Mouse (Mus musculus) forebrain, embryonic 13.5 days (tissue): ENCODE data around the gene Ptges. TPM values are rescaled to one million over a fixed set of nuclear protein-coding genes. Genes with fewer than 3 reads are reported as not detected.

Experiments
- ATAC-seq: fragments of 200-750 bp; cut with Nextera tagmentation; 2 replicates; pipeline ENCODE4 v1.8.0; 2017
- H3K27ac ChIP-seq: fragments of 300-500 bp; sonication (generic); 2 replicates; pipeline ENCODE4 v1.5.1; 2015; ENCODE audit warnings: inconsistent platforms, mild to moderate bottlenecking, moderate library complexity
- H3K27me3 ChIP-seq: fragments of 300-500 bp; sonication (generic); 2 replicates; pipeline ENCODE4 v1.6.1; 2015; ENCODE audit warnings: mild to moderate bottlenecking, inconsistent platforms
- H3K36me3 ChIP-seq: fragments of 300-500 bp; sonication (generic); 2 replicates; pipeline ENCODE4 v1.6.1; 2015; ENCODE audit warnings: mild to moderate bottlenecking, inconsistent platforms; ENCODE audit not compliant: poor library complexity, severe bottlenecking
- H3K4me1 ChIP-seq: fragments of 300-500 bp; sonication (generic); 2 replicates; pipeline ENCODE4 v1.6.1; 2015; ENCODE audit warnings: inconsistent platforms
- H3K4me2 ChIP-seq: fragments of 300-500 bp; sonication (generic); 2 replicates; pipeline ENCODE4 v1.6.1; 2015; ENCODE audit warnings: inconsistent platforms, mild to moderate bottlenecking, moderate library complexity
- H3K4me3 ChIP-seq: fragments of 300-500 bp; sonication (generic); 2 replicates; pipeline ENCODE4 v1.5.1; 2015; ENCODE audit warnings: mild to moderate bottlenecking, inconsistent platforms
- H3K9ac ChIP-seq: fragments of 300-500 bp; sonication (generic); 2 replicates; pipeline ENCODE4 v1.6.1; 2015; ENCODE audit warnings: mild to moderate bottlenecking, inconsistent platforms
- H3K9me3 ChIP-seq: fragments of 300-500 bp; sonication (generic); replicated peaks from 2 replicates; pipeline ENCODE4 v1.6.1; 2016; ENCODE audit warnings: inconsistent platforms
- WGBS: fragments of 180-500 bp; shearing (Covaris S2); methylation state at CpG from one replicate; pipeline ENCODE4 v1.1.7; 2015; 5-methylcytosine and 5-hydroxymethylcytosine counted together
- polyA plus RNA-seq: library from polyadenylated mRNA; unstranded; fragments of >200 nt; fragmentation: Nextera tagmentation; extraction: Ambion mirVana; gene quantifications from 2 replicates; pipeline ENCODE4 v1.2.1, GENCODE M21; 2015

Ptges gene
- polyA plus RNA-seq, 1 experiment from 2014 or later = 2.1 TPM

DNA sequence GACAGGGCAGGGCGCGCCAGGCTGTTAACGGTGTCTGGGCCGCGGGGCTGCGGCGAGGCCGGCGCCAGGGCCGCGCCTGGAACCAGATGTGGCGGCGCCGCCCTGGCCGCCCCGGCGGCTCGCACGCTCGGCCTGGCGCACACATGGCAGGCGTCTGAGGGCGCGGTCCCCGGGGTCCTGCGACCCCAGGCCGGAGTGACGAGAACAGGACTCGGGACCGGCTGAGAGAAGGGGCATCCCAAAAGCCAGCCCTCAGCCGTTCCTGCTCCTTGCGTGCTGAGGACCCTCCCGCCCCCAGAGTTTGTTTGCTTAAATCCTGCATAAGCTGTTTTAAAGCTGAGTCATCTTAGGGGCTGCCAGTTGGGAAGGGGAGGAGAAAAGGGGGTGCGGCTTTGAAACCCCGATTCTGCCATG, 64.7 kb downstream of the Ptges start:
- Histone ChIP-seq H3K4me2 (peak overlapping the region; percentile 53), H3K36me3 (no peaks in the 10 kb centered on the region), H3K4me3 (peak overlapping the region; percentile 20), H3K9me3 (no peaks in the 10 kb centered on the region), H3K27me3 (peaks cover 27% of the 10 kb centered on the region), H3K4me1 (peaks cover 12% of the 10 kb centered on the region), H3K27ac (no peak overlapping the region), H3K9ac (peak overlapping the region; percentile 46; the same call in 1 of the 2 replicates)
- no peak for ATAC-seq
- 4% methylated on average over 35 of the region's 35 CpGs for WGBS

DNA sequence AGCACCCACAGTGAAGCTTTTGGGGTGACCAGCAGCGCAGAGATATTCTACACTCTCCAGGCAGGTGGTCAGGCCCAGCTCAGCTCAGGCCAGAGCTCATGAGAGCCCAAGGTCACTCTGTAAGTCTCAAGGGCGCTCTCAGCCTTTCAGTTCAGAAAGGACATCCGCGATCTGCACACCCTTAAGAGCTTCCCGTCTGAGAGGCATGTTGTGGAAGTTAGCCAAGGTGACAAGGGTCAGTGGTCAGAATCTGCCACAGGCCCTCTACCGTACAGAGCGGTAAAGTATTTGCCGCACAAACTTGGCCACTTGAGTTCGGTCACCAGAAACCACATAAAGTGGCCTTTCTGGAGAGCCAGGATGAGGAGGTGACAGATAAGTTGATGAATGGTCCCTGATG, 66.1 kb downstream of the Ptges start:
- Histone ChIP-seq H3K36me3 (no peaks in the 10 kb centered on the region), H3K4me3 (no peak overlapping the region), H3K4me1 (peaks cover 12% of the 10 kb centered on the region), H3K4me2 (no peak overlapping the region), H3K9me3 (no peaks in the 10 kb centered on the region), H3K9ac (no peak overlapping the region), H3K27ac (no peak overlapping the region), H3K27me3 (peaks cover 27% of the 10 kb centered on the region)
- 88% methylated on average over 9 of the region's 9 CpGs for WGBS
- ATAC-seq = no peak

DNA sequence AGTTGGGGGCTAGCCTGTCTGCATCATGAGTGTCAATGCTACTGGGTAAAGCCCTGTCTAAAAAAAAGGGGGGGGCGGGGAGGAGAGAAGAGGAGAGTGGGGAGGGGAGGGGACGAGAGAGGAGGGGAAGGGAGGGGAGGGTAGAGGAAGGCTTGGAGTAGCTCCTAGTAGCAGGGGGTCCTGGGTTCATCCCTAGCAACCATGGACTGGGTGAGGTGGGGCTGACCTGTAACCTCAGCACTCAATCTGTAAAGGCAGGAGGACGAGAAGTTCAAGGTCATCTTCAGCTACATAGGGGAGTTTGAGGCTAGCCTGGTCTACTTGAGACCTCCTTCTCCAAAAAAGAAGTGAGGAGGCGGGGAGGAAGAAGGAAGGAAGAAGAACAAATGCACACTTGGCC, 67.6 kb downstream of the Ptges start:
- no peaks in the 10 kb centered on the region for H3K36me3 ChIP-seq
- peaks cover 27% of the 10 kb centered on the region for H3K27me3 ChIP-seq
- WGBS = 73% methylated on average over 4 of the region's 4 CpGs
- no peaks in the 10 kb centered on the region for H3K9me3 ChIP-seq
- no peak overlapping the region for H3K4me3 ChIP-seq
- no peak overlapping the region for H3K9ac ChIP-seq
- ATAC-seq = no peak
- peaks cover 12% of the 10 kb centered on the region for H3K4me1 ChIP-seq
- H3K27ac ChIP-seq = no peak overlapping the region
- no peak overlapping the region for H3K4me2 ChIP-seq

DNA sequence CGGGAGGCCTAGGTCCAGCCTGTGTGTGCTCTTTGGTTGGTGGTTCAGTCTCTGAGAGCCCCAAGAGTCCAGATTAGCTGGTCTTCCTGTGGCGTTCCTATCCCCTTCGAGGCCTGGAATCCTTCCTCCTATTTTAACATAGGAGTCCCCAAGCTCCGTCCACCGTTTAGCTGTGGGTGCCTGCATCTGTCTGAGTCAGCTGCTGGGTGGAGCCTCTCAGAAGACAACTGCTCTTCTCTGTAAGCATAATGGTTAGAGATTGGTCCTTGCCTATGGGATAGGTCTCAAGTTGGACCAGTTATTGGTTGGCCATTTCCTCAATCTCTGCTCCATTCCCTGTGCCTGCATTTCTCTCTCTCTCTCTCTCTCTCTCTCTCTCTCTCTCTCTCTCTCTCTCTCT, 69.9 kb downstream of the Ptges start:
- Histone ChIP-seq H3K4me1 (peaks cover 9% of the 10 kb centered on the region), H3K27me3 (peaks cover 15% of the 10 kb centered on the region), H3K9me3 (no peaks in the 10 kb centered on the region), H3K27ac (no peak overlapping the region), H3K9ac (no peak overlapping the region), H3K4me3 (no peak overlapping the region), H3K4me2 (no peak overlapping the region), H3K36me3 (no peaks in the 10 kb centered on the region)
- 91% methylated on average over 5 of the region's 5 CpGs for WGBS
- no peak for ATAC-seq

DNA sequence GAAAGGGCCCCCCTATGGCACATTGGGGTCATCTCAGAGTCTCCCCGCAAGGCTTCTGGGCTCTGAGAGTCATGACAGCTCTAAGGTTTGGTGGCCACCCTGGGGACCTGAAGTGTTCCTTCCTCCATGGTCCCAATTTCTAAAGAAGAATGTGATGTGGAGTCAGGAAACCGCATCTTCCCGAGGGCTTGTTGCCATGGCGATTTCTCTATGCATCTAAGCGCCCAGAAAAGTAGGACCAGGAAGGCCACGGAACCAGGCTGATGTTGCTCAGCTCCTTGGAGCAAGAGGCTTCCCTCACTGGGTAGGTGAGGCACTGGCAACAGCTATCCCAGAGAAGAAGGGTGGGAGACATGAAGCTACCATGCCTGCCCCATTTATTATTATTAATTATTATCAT, 72.6 kb downstream of the Ptges start:
- no peak overlapping the region for H3K27ac ChIP-seq
- no peak overlapping the region for H3K4me3 ChIP-seq
- H3K36me3 ChIP-seq = no peaks in the 10 kb centered on the region
- H3K27me3 ChIP-seq = no peaks in the 10 kb centered on the region
- no peak for ATAC-seq
- peaks cover 17% of the 10 kb centered on the region for H3K4me1 ChIP-seq
- WGBS = 63% methylated on average over 6 of the region's 6 CpGs
- H3K9me3 ChIP-seq = no peaks in the 10 kb centered on the region
- H3K9ac ChIP-seq = no peak overlapping the region
- no peak overlapping the region for H3K4me2 ChIP-seq

DNA sequence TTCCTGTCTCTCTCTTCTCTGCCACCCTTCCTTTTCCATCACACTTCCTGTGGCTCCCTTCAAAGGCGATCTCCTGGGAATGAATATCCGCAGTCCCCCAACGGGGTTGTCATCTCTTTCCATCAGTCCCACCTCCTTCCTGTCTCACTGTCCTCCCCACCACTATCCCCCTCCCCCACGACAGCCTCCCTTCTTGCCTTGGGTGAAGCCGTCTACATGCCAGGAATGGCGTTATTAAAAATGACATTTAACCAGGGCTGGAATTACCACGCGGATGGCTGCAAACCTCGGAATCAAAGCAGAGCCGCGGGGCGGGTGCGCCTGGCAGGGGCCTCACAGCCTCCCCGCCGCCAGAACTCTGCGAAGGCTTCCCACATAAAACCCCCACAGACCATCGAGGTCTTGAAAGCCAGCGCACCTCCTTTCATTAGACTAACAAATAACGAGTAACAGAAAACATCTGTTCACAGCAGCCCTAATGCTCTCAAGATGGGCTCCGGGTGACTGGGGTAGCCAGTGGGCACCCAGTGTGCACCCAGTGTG, 76.8 kb downstream of the Ptges start:
- Histone ChIP-seq H3K27me3 (no peaks in the 10 kb centered on the region), H3K9me3 (no peaks in the 10 kb centered on the region), H3K27ac (no peak overlapping the region), H3K4me3 (no peak overlapping the region), H3K9ac (no peak overlapping the region), H3K4me1 (peaks cover 12% of the 10 kb centered on the region), H3K36me3 (no peaks in the 10 kb centered on the region), H3K4me2 (no peak overlapping the region)
- ATAC-seq = no peak
- WGBS = 39% methylated on average over 20 of the region's 20 CpGs

DNA sequence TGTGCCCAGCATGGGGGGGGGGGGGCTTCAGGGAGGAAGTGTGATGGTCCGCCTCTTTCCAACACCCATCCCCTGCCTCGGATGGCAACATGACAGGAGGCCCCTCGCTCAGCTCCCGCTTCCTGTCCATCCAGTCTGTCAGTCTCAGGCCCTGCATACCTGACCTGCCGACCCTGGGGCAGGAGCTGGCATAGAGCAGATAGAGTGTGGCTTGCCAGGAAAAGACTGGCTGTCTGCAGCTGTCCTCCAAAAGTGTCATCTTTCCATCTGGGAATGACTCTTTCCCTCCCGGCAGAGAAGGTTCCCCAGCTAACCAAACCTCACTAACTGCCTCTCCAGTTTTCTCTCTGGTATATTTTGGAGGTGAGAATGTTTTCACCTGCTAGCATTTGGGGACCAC, 79.1 kb downstream of the Ptges start:
- H3K36me3 ChIP-seq = no peaks in the 10 kb centered on the region
- 79% methylated on average over 6 of the region's 6 CpGs for WGBS
- peaks cover 18% of the 10 kb centered on the region for H3K27me3 ChIP-seq
- H3K4me3 ChIP-seq = no peak overlapping the region
- H3K9ac ChIP-seq = no peak overlapping the region
- H3K27ac ChIP-seq = no peak overlapping the region
- ATAC-seq = no peak
- H3K4me1 ChIP-seq = peaks cover 18% of the 10 kb centered on the region
- H3K4me2 ChIP-seq = no peak overlapping the region
- H3K9me3 ChIP-seq = no peaks in the 10 kb centered on the region

DNA sequence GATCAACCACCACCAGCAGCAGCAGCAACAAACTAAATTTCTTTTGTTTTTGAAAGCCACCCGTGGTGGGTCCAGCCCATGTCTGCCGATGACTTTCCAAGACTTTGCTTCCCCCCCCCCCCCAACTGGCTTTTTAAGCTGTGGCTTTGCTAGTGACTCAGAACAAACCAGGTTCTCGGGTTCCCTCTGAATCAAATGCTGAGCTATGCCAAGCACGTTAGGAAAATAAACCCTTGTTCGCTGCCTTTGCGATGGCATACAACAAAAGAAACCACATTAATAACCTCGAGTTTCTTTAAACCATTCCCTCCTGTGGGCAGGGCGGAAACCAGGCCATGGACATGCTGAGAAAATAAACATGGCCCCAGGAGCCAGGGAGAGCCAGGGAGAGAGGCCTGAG, 81.5 kb downstream of the Ptges start:
- no peak for ATAC-seq
- Histone ChIP-seq H3K27me3 (peaks cover 38% of the 10 kb centered on the region), H3K36me3 (no peaks in the 10 kb centered on the region), H3K4me2 (no peak overlapping the region), H3K4me1 (peaks cover 26% of the 10 kb centered on the region), H3K9me3 (no peaks in the 10 kb centered on the region), H3K27ac (no peak overlapping the region), H3K4me3 (no peak overlapping the region), H3K9ac (no peak overlapping the region)
- 51% methylated on average over 8 of the region's 8 CpGs for WGBS

DNA sequence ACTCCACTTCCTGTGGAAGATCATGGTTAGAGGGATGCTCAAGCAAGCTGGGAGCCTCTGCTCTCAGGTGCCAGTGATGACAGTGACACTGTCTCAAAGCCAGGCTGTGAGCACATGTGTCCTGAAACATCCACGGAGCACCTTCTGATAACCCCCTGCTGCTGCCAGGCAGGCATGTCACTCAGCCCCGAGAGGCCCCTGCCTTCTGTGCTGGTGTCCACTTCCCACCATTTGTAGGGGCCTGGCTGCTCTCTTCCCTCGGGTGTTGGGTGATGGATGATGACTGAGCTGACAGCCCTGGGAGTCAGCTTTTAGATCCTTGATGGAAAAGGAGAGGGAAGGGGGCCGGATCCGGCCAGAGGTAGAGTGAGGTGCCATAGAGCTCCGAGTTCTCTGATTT, 82.9 kb downstream of the Ptges start:
- H3K9me3 ChIP-seq = no peaks in the 10 kb centered on the region
- peaks cover 38% of the 10 kb centered on the region for H3K27me3 ChIP-seq
- H3K4me1 ChIP-seq = peaks cover 15% of the 10 kb centered on the region
- no peak overlapping the region for H3K4me2 ChIP-seq
- ATAC-seq = no peak
- 56% methylated on average over 6 of the region's 6 CpGs for WGBS
- no peak overlapping the region for H3K9ac ChIP-seq
- H3K4me3 ChIP-seq = no peak overlapping the region
- H3K27ac ChIP-seq = no peak overlapping the region
- H3K36me3 ChIP-seq = no peaks in the 10 kb centered on the region

DNA sequence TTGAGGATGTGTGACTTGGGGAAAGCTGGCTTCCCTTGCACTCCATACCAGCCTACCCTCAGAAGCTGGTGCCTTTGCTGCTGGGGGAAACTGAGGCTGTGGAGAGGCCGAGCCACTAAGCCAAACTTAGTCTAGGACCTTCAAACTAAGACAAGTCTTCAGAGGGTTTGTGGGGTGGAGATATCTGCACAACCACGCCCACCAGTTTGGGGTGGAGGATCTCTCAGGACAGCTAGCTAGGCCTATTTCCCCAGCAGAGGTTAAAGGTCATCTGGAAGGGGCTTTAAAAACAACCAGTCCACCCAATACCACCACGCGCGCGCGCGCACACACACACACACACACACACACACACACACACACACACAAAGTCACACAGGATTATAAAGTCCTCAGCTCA, 83.4 kb downstream of the Ptges start:
- H3K36me3 ChIP-seq = no peaks in the 10 kb centered on the region
- peak overlapping the region; percentile 84; the same call in 1 of the 2 replicates for H3K4me2 ChIP-seq
- ATAC-seq = no peak
- WGBS = 92% methylated on average over 8 of the region's 8 CpGs
- H3K27ac ChIP-seq = no peak overlapping the region
- no peak overlapping the region for H3K9ac ChIP-seq
- H3K4me1 ChIP-seq = peaks cover 15% of the 10 kb centered on the region
- peaks cover 38% of the 10 kb centered on the region for H3K27me3 ChIP-seq
- H3K4me3 ChIP-seq = peak overlapping the region; percentile 54; the same call in 1 of the 2 replicates
- no peaks in the 10 kb centered on the region for H3K9me3 ChIP-seq

DNA sequence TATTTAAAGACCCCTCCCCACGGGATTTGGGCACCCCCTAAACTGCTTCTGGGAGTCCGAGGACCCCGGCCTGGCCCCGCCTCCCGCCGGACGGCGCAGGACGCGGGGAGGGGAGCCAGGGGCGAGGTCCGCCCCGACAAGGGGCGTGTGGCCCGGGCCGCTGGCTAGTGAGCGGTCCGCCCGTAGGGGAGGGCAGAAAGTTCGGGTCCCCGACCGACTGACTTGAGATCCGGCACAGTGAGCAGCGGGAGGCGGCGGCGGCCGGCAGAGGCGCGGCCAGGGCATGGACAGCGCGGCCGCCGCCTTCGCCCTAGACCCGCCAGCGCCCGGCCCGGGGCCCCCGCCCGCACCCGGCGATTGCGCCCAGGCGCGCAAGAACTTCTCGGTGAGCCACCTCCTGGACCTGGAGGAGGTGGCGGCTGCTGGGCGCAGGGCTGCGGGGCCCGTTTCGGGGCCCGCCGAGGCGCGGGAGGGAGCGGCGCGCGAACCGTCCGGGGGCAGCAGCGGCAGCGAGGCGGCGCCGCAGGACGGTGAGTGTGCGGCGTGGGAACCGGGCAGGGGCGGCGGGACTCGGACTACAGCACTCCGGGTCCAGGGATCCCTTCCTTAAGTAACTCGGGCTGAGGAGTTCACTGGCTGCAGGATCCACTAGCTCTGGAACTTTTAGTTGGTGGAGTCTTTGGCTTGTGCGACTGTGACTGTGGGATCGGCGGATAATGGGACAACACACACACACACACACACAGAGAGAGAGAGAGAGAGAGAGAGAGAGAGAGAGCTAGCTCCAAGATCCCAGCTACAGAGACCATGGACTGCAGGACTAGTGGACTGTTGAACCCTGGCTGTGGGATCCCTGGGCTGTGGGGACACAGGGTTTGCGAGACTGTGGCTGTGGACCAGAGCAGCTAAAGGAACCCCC, 84.3 kb downstream of the Ptges start:
- Histone ChIP-seq H3K27ac (no peak overlapping the region), H3K9ac (peak overlapping the region; percentile 74), H3K4me3 (peak overlapping the region; percentile 54), H3K36me3 (no peaks in the 10 kb centered on the region), H3K27me3 (peaks cover 38% of the 10 kb centered on the region), H3K4me1 (peaks cover 15% of the 10 kb centered on the region), H3K9me3 (no peaks in the 10 kb centered on the region), H3K4me2 (peak overlapping the region; percentile 84)
- no peak for ATAC-seq
- WGBS = 1% methylated on average over 80 of the region's 80 CpGs

DNA sequence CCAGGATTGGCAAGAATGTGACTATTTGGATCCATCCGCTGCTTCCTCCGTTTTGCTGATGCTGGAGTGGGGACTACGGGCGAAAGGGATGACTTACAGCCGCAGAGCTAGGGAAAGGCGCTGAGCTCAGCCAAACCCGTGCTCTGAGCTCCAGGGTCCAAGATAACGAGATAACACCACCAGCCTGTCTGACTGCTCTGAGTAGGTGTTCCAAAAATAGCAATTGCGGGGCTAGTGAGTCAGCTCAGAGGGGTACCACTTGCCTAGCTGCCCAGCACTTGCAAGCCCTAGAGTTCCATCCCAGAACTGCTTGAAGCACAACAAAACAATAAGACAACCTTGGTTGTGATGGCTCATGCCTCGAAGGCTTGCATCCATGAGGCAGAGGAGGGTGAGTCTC, 87.0 kb downstream of the Ptges start:
- H3K4me2 ChIP-seq = no peak overlapping the region
- no peaks in the 10 kb centered on the region for H3K9me3 ChIP-seq
- H3K9ac ChIP-seq = no peak overlapping the region
- no peaks in the 10 kb centered on the region for H3K36me3 ChIP-seq
- WGBS = 54% methylated on average over 10 of the region's 10 CpGs
- H3K27ac ChIP-seq = no peak overlapping the region
- no peak overlapping the region for H3K4me3 ChIP-seq
- H3K27me3 ChIP-seq = peaks cover 38% of the 10 kb centered on the region
- H3K4me1 ChIP-seq = peaks cover 15% of the 10 kb centered on the region
- no peak for ATAC-seq
